Mouse (Mus musculus): ENCODE results near the gene Nck1. TPM values are rescaled to one million over a fixed set of nuclear protein-coding genes. Genes with fewer than 3 reads are reported as not detected.

Gene Nck1
- total RNA-seq, 1 experiment, result 15.8 TPM

DNA sequence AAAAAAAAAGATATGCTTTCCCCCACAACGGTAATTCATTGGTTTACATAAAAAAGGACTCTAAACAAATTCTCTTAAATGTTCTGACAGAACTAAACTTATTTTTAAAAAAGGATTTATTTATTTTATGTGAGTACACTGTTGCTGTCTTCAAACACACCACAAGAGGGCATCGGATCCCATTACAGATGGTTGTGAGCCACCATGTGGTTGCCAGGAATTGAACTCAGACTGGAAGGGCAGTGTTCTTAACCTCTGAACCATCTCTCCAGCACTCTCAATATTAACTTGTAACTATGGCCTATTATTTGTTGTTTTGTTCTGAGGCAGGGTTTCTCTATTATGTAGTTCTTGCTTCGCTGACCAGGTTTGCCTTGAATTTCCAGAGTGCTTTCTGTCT is 25.9 kb downstream of the Nck1 start:
- DNase-seq (ENCODE audit: low read depth, low spot score), result no peak
- TF ChIP-seq MAFK (IDR thresholded peaks at IDR 0.05; ENCODE audit: insufficient read depth, low read depth, low read length) (no peak), HCFC1 (IDR thresholded peaks at IDR 0.05; ENCODE audit: borderline replicate concordance, insufficient read depth, low read length) (no peak), ZNF384 (IDR thresholded peaks at IDR 0.05; ENCODE audit: low read depth, low read length) (no peak), ZC3H11A (IDR thresholded peaks at IDR 0.05; ENCODE audit: borderline replicate concordance, low read depth, low read length) (no peak), CHD2 (IDR thresholded peaks at IDR 0.05; ENCODE audit: low read depth, low read length) (no peak)
- Histone ChIP-seq H3K36me3 (ENCODE audit: control insufficient read depth, insufficient read depth, low read length, poor library complexity, severe bottlenecking) (no peaks in the 10 kb centered on the region), H3K27ac (ENCODE audit: insufficient read depth, low read depth, low read length, poor library complexity, severe bottlenecking) (no peak overlapping the region), H3K4me3 (ENCODE audit: insufficient read depth in 1 of 2, low read depth in 1 of 2, low read length in 2 of 2, poor library complexity in 1 of 2, severe bottlenecking in 1 of 2) (no peak overlapping the region), H3K9me3 (ENCODE audit: control insufficient read depth, insufficient read depth, low read depth, low read length) (0 out of 2 replicates have a peak, but pooled peaks cover 1% of the 10 kb centered on the region), H3K4me1 (ENCODE audit: control insufficient read depth in 2 of 2, insufficient read depth in 2 of 2, low read length in 2 of 2, poor library complexity in 1 of 2) (no peaks in the 10 kb centered on the region), H3K9ac (ENCODE audit: insufficient read depth, low read depth, low read length, poor library complexity, severe bottlenecking) (no peak overlapping the region)
- in situ Hi-C loops (cut with MboI; ENCODE audit: low sequenced_read_pairs in 2 of 2, unreplicated experiment in 2 of 2), result no loop called here

GRCm38 (mm10) chr9:100507581-100507980 is 38.4 kb downstream of the Nck1 start:
- Histone ChIP-seq H3K9ac (ENCODE audit: insufficient read depth, low read depth, low read length, poor library complexity, severe bottlenecking) (no peak overlapping the region), H3K4me3 (ENCODE audit: insufficient read depth in 1 of 2, low read depth in 1 of 2, low read length in 2 of 2, poor library complexity in 1 of 2, severe bottlenecking in 1 of 2) (no peak overlapping the region), H3K9me3 (ENCODE audit: control insufficient read depth, insufficient read depth, low read depth, low read length) (no peaks in the 10 kb centered on the region), H3K4me1 (ENCODE audit: control insufficient read depth in 2 of 2, insufficient read depth in 2 of 2, low read length in 2 of 2, poor library complexity in 1 of 2) (0 out of 4 replicates have a peak, but pooled peaks cover 0 to 2% of the 10 kb centered on the region in 2 experiments), H3K27ac (ENCODE audit: insufficient read depth, low read depth, low read length, poor library complexity, severe bottlenecking) (no peak overlapping the region), H3K36me3 (ENCODE audit: control insufficient read depth, insufficient read depth, low read length, poor library complexity, severe bottlenecking) (no peaks in the 10 kb centered on the region)
- DNase-seq (ENCODE audit: low read depth, low spot score), result no peak
- TF ChIP-seq CHD2 (IDR thresholded peaks at IDR 0.05; ENCODE audit: low read depth, low read length), result no peak
- TF ChIP-seq MAFK (IDR thresholded peaks at IDR 0.05; ENCODE audit: insufficient read depth, low read depth, low read length), result no peak
- TF ChIP-seq ZNF384 (IDR thresholded peaks at IDR 0.05; ENCODE audit: low read depth, low read length), result no peak
- TF ChIP-seq ZC3H11A (IDR thresholded peaks at IDR 0.05; ENCODE audit: borderline replicate concordance, low read depth, low read length), result no peak
- TF ChIP-seq HCFC1 (IDR thresholded peaks at IDR 0.05; ENCODE audit: borderline replicate concordance, insufficient read depth, low read length), result no peak
- in situ Hi-C loops (cut with MboI; ENCODE audit: low sequenced_read_pairs in 2 of 2, unreplicated experiment in 2 of 2), result no loop called here

DNA sequence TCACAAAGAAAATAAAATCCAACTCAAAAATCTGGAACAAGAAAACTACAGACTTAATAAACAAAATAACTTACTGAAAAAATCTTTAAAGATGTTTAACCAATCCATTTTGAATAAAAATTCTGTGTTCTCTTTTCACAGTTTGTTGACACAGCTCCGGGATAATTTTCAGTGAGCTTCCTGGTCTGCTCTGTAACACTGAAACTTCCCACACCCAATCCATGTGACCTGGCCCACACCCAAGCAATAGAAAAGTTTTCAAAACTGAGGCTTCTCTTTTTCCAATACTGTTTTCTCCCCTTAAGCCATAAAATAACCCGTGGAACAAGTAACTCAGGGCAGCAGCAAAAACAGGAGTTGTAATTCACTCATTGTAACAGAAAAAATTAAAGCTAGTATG is 39.3 kb downstream of the Nck1 start:
- no peak for TF ChIP-seq ZC3H11A (IDR thresholded peaks at IDR 0.05; ENCODE audit: borderline replicate concordance, low read depth, low read length)
- TF ChIP-seq CHD2 (IDR thresholded peaks at IDR 0.05; ENCODE audit: low read depth, low read length), result no peak
- no peak for TF ChIP-seq ZNF384 (IDR thresholded peaks at IDR 0.05; ENCODE audit: low read depth, low read length)
- no peak for TF ChIP-seq HCFC1 (IDR thresholded peaks at IDR 0.05; ENCODE audit: borderline replicate concordance, insufficient read depth, low read length)
- TF ChIP-seq MAFK (IDR thresholded peaks at IDR 0.05; ENCODE audit: insufficient read depth, low read depth, low read length), result no peak
- Histone ChIP-seq H3K9me3 (ENCODE audit: control insufficient read depth, insufficient read depth, low read depth, low read length) (no peaks in the 10 kb centered on the region), H3K9ac (ENCODE audit: insufficient read depth, low read depth, low read length, poor library complexity, severe bottlenecking) (no peak overlapping the region), H3K4me1 (ENCODE audit: control insufficient read depth in 2 of 2, insufficient read depth in 2 of 2, low read length in 2 of 2, poor library complexity in 1 of 2) (0 out of 4 replicates have a peak, but pooled peaks cover 0 to 2% of the 10 kb centered on the region in 2 experiments), H3K36me3 (ENCODE audit: control insufficient read depth, insufficient read depth, low read length, poor library complexity, severe bottlenecking) (no peaks in the 10 kb centered on the region), H3K4me3 (ENCODE audit: insufficient read depth in 1 of 2, low read depth in 1 of 2, low read length in 2 of 2, poor library complexity in 1 of 2, severe bottlenecking in 1 of 2) (no peak overlapping the region), H3K27ac (ENCODE audit: insufficient read depth, low read depth, low read length, poor library complexity, severe bottlenecking) (no peak overlapping the region)
- in situ Hi-C loops (cut with MboI; ENCODE audit: low sequenced_read_pairs in 2 of 2, unreplicated experiment in 2 of 2), result no loop called here
- no peak for DNase-seq (ENCODE audit: low read depth, low spot score)

DNA sequence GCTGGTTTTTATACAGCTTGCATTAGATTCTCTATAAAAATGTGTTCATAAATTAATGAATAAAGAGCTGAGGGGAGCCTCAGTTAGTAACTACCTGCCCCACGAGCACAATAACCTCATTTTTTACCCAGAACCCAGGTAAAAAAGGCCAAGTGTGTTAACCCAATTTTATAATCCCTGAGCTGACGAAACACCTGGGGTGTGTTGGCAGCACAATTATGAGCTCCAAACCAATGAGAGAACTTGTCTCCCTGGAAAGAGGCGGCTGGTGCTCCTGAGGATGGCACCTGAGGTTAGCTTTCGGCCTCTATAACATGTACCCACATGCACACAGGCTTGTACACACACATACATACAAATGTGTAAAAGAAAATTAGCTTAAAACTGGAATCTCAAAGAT is 40.4 kb downstream of the Nck1 start:
- no peak overlapping the region for H3K27ac ChIP-seq (ENCODE audit: insufficient read depth, low read depth, low read length, poor library complexity, severe bottlenecking)
- no peak overlapping the region for H3K4me3 ChIP-seq (ENCODE audit: insufficient read depth in 1 of 2, low read depth in 1 of 2, low read length in 2 of 2, poor library complexity in 1 of 2, severe bottlenecking in 1 of 2)
- H3K4me1 ChIP-seq (ENCODE audit: control insufficient read depth in 2 of 2, insufficient read depth in 2 of 2, low read length in 2 of 2, poor library complexity in 1 of 2), result 0 out of 4 replicates have a peak, but pooled peaks cover 0 to 2% of the 10 kb centered on the region in 2 experiments
- H3K9me3 ChIP-seq (ENCODE audit: control insufficient read depth, insufficient read depth, low read depth, low read length), result no peaks in the 10 kb centered on the region
- in situ Hi-C loops (cut with MboI; ENCODE audit: low sequenced_read_pairs in 2 of 2, unreplicated experiment in 2 of 2), result no loop called here
- H3K9ac ChIP-seq (ENCODE audit: insufficient read depth, low read depth, low read length, poor library complexity, severe bottlenecking), result no peak overlapping the region
- H3K36me3 ChIP-seq (ENCODE audit: control insufficient read depth, insufficient read depth, low read length, poor library complexity, severe bottlenecking), result no peaks in the 10 kb centered on the region
- TF ChIP-seq CHD2 (IDR thresholded peaks at IDR 0.05; ENCODE audit: low read depth, low read length) (no peak), ZC3H11A (IDR thresholded peaks at IDR 0.05; ENCODE audit: borderline replicate concordance, low read depth, low read length) (no peak), ZNF384 (IDR thresholded peaks at IDR 0.05; ENCODE audit: low read depth, low read length) (no peak), MAFK (IDR thresholded peaks at IDR 0.05; ENCODE audit: insufficient read depth, low read depth, low read length) (no peak), HCFC1 (IDR thresholded peaks at IDR 0.05; ENCODE audit: borderline replicate concordance, insufficient read depth, low read length) (no peak)
- DNase-seq (ENCODE audit: low read depth, low spot score), result no peak

Data from ES-E14 (cell line).